Mouse (Mus musculus) midbrain, postnatal 0 days (tissue): ENCODE data around the gene Ciz1. TPM values are rescaled to one million over a fixed set of nuclear protein-coding genes. Genes with fewer than 3 reads are reported as not detected.
A peak's percentile ranks its signal among the peaks of the same experiment; 100 is the strongest.

Source experiments
- ATAC-seq: fragments of 200-750 bp; cut with Nextera tagmentation; 2 replicates; pipeline ENCODE4 v1.8.0; 2017; ENCODE audit warnings: moderate number of reproducible peaks, mild to moderate bottlenecking, moderate TSS enrichment, moderate library complexity; ENCODE audit not compliant: low FRiP score
- DNase-seq: peaks from one replicate; pipeline ENCODE4 v3.0.0-alpha.2; 2015; ENCODE audit warnings: low spot score
- H3K27ac ChIP-seq: fragments of 300-500 bp; sonication (generic); 2 replicates; pipeline ENCODE4 v1.5.1; 2014; ENCODE audit warnings: low read depth, mild to moderate bottlenecking, low read length, mixed read lengths
- H3K27me3 ChIP-seq: fragments of 300-500 bp; sonication (generic); 2 replicates; pipeline ENCODE4 v1.6.1; 2014; ENCODE audit warnings: low read length, control low read depth, mixed read lengths; ENCODE audit not compliant: insufficient read depth
- H3K36me3 ChIP-seq: fragments of 300-500 bp; sonication (generic); 2 replicates; pipeline ENCODE4 v1.6.1; 2014; ENCODE audit warnings: low read length, control low read depth, mixed read lengths; ENCODE audit not compliant: insufficient read depth
- H3K4me1 ChIP-seq: fragments of 300-500 bp; sonication (generic); 2 replicates; pipeline ENCODE4 v1.6.1; 2014; ENCODE audit warnings: mild to moderate bottlenecking, control low read depth, antibody characterized with exemption, low read length, mixed read lengths; ENCODE audit not compliant: insufficient read depth
- H3K4me2 ChIP-seq: fragments of 300-500 bp; sonication (generic); 2 replicates; pipeline ENCODE4 v1.6.1; 2014; ENCODE audit warnings: low read depth, mild to moderate bottlenecking, low read length, mixed read lengths; ENCODE audit not compliant: poor library complexity, severe bottlenecking
- H3K4me3 ChIP-seq: fragments of 300-500 bp; sonication (generic); 2 replicates; pipeline ENCODE4 v1.5.1; 2014; ENCODE audit warnings: low read depth, mild to moderate bottlenecking, low read length, moderate library complexity
- H3K9ac ChIP-seq: fragments of 300-500 bp; sonication (generic); replicated peaks from 2 replicates; pipeline ENCODE4 v1.6.1; 2014; ENCODE audit warnings: mild to moderate bottlenecking, low read length, moderate library complexity, mixed read lengths; ENCODE audit not compliant: poor library complexity, severe bottlenecking
- H3K9me3 ChIP-seq: fragments of 300-500 bp; sonication (generic); 2 replicates; pipeline ENCODE4 v1.6.1; 2016; ENCODE audit warnings: low read length, control low read depth
- CTCF ChIP-seq: IDR thresholded peaks from 2 replicates; pipeline ENCODE4 v1.5.1; 2016; ENCODE audit warnings: antibody characterized with exemption, mild to moderate bottlenecking
- WGBS: fragments of 180-500 bp; shearing (Covaris S2); extraction: QIAGEN DNeasy Blood & Tissue Kit; methylation state at CpG from one replicate; pipeline ENCODE4 v1.1.7; 2014; 5-methylcytosine and 5-hydroxymethylcytosine counted together
- polyA plus RNA-seq: library from polyadenylated mRNA; unstranded; fragments of >200 nt; fragmentation: Nextera tagmentation; extraction: Ambion mirVana; gene quantifications from 2 replicates; pipeline ENCODE4 v1.2.1, GENCODE M21; 2015
- total RNA-seq: library from RNA; depleted of rRNA; stranded (reverse); fragments of >200 nt; gene quantifications from 2 replicates; pipeline ENCODE4 v1.2.3, GENCODE M21; 2014

Gene Ciz1
- total and polyA plus RNA-seq, 2 experiments from 2014 or later = 47.3 to 81.8 TPM

DNA sequence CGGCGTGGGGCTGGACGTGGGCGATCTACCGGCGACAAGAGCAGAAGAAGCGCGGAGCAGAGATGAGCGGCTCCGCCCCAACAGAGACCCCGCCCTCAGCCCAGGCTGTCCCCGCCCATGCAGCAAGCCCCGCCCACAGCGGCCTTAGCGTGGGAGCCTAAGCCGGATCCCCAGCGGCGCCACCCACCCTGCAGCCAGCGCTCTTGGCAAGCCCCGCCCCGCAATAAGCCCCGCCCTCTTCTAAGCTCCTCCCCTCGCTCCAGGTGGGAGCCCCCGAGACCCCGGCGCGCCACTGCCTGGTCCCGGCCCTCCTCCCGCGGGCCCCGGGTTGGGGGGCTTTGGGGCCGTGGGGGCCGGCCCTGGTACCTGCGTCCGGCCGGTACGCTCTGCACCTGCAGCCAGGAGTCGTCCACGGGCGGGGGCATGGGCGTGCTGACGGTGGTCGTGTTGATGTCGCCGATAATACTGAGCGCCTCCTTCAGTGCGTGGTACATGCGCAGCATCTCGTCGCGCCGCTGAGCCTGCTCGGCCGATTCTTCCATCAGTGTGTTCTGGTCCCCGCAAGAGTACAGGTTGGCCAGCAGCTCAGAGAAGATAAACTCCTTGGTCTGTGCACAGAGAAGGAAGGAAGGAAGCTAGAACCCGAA lies 39.7 kb upstream of the Ciz1 start:
- H3K4me2 ChIP-seq = peak overlapping the region; percentile 86
- 3% methylated on average over 49 of the region's 56 CpGs for WGBS
- H3K9ac ChIP-seq = peak overlapping the region; percentile 65
- 0 out of 2 replicates have a peak overlapping the region, but pooled peaks have one; percentile 32 for H3K27ac ChIP-seq
- H3K4me3 ChIP-seq = peak overlapping the region; percentile 39
- H3K36me3 ChIP-seq = peaks cover 48% of the 10 kb centered on the region
- DNase-seq (peak; percentile 81), ATAC-seq (peak; percentile 54)
- no peaks in the 10 kb centered on the region for H3K9me3 ChIP-seq
- H3K27me3 ChIP-seq = no peaks in the 10 kb centered on the region
- H3K4me1 ChIP-seq = peaks cover 10% of the 10 kb centered on the region; the same call in 1 of the 2 replicates
- TF ChIP-seq CTCF = peak; percentile 25

DNA sequence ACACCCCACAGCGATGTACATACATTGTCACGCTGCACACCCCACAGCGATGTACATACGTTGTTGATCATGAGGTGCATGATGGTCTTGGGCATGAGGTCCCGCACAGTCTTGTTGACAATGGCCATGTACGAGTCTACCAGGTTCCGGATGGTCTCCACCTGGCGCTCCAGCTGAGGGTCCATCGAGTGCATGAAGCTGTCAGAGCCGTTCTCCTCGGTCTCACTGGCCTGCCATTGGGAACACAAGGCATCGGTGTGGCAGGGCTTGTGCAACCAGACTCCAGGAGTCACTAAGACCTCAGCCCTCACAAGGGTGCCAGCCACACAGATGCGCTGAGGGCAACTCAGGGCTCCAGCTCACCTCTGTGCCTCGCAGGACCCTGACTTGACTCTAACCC lies 37.3 kb upstream of the Ciz1 start:
- TF ChIP-seq CTCF = no peak

GRCm38 (mm10) chr2:32315751-32316150 lies 36.4 kb upstream of the Ciz1 start:
- no peaks in the 10 kb centered on the region for H3K27me3 ChIP-seq
- H3K36me3 ChIP-seq = peaks cover 44% of the 10 kb centered on the region
- no peak for TF ChIP-seq CTCF
- no peak overlapping the region for H3K4me3 ChIP-seq
- ATAC-seq (no peak), DNase-seq (no peak)
- WGBS = 16% methylated on average over 8 of the region's 8 CpGs
- H3K27ac ChIP-seq = no peak overlapping the region
- no peaks in the 10 kb centered on the region for H3K9me3 ChIP-seq
- peaks cover 10% of the 10 kb centered on the region; the same call in 1 of the 2 replicates for H3K4me1 ChIP-seq
- H3K9ac ChIP-seq = no peak overlapping the region
- H3K4me2 ChIP-seq = no peak overlapping the region

More for the DNA sequence above, 37.3 kb upstream of the Ciz1 start:
- peaks cover 44% of the 10 kb centered on the region for H3K36me3 ChIP-seq
- H3K4me1 ChIP-seq = peaks cover 10% of the 10 kb centered on the region; the same call in 1 of the 2 replicates
- no peak overlapping the region for H3K4me2 ChIP-seq
- no peaks in the 10 kb centered on the region for H3K9me3 ChIP-seq
- no peaks in the 10 kb centered on the region for H3K27me3 ChIP-seq
- H3K9ac ChIP-seq = no peak overlapping the region
- H3K4me3 ChIP-seq = no peak overlapping the region
- 93% methylated on average over 14 of the region's 14 CpGs for WGBS
- no peak overlapping the region for H3K27ac ChIP-seq
- DNase-seq (no peak), ATAC-seq (no peak)

- Histone ChIP-seq H3K27ac (no peak overlapping the region; the same call in 1 of the 2 replicates), H3K4me2 (no peak overlapping the region), H3K4me1 (peaks cover 2% of the 10 kb centered on the region; the same call in 1 of the 2 replicates), H3K36me3 (peaks cover 43% of the 10 kb centered on the region), H3K9me3 (no peaks in the 10 kb centered on the region), H3K4me3 (no peak overlapping the region), H3K9ac (no peak overlapping the region), H3K27me3 (no peaks in the 10 kb centered on the region)
- no peak for ATAC-seq
- 74% methylated on average over 20 of the region's 20 CpGs for WGBS
- TF ChIP-seq CTCF = no peak
- peak; percentile 21 for DNase-seq
Measured at GRCm38 (mm10) chr2:32316887-32317656, 35.1 kb upstream of the Ciz1 start.

GRCm38 (mm10) chr2:32317791-32318417 lies 34.2 kb upstream of the Ciz1 start:
- Histone ChIP-seq H3K36me3 (peaks cover 39% of the 10 kb centered on the region), H3K27me3 (no peaks in the 10 kb centered on the region), H3K27ac (no peak overlapping the region), H3K9me3 (no peaks in the 10 kb centered on the region), H3K4me2 (peak overlapping the region; percentile 18; the same call in 1 of the 2 replicates), H3K9ac (no peak overlapping the region; the same call in 1 of the 2 replicates), H3K4me1 (peaks cover 6% of the 10 kb centered on the region; the same call in 1 of the 2 replicates), H3K4me3 (no peak overlapping the region)
- ATAC-seq = 0 out of 2 replicates have a peak, but pooled peaks have one; percentile 15
- no peak for TF ChIP-seq CTCF
- 13% methylated on average over 16 of the region's 19 CpGs for WGBS
- DNase-seq = peak; percentile 36
